Mouse (Mus musculus) adrenal gland, postnatal 10 days (tissue): ENCODE measurements at regions not wholly inside any gene's neighbourhood (a gene's known extent, or its start where the extent isn't known, plus 50 kb on each side); places are given as distances from the start of the nearest gene placed in this dataset.

Experiments used
- DNase-seq: peaks from one replicate; pipeline ENCODE4 v3.0.0; 2021; ENCODE audit warnings: mixed read lengths

DNA sequence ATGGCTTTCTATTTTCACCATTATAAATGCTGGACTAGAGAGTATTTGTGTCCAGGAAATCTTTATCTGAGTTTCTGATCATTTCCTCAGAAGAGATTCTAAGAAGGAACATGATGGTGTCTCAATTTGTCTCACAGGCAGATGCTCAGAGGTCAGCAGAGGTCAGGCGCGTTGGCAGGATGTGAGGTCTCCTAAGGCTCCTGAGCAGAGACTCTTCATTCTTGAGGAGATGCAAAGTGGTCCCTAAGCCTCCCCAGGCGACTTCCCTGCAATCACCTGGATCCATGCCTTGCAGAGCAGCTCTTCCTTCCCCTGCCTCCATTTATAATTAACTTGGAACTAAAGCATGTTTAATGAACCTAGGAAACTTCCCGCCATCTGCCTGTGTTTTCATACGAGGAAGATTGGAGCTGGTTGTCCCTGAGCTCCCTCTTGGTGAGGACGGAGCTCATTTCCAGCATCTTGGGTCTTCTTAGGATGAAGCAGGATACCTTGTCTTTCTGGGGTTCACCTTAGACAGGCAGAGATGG, 71.8 kb downstream of the Arf2 start:
- no peak for DNase-seq

DNA sequence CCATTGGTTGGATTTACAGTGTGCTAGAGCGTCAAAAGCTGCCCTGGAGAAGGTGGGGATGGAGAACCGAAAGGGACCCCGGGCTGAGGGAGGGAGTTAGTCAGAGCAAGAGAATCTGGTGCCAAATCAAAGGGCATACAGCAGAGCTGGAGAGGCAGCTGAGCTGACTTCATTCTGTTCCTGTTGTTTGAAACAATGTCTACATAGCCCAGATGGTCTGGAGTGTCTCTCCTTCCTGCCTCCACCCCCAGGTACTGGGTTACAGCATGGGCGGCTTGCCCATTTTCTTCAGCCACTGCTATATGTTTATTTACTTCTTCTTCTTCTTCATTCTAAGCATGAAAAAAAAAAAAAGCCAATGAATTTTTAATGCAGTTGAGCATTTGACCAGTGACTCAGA, 78.7 kb downstream of the Arf2 start:
- DNase-seq = no peak

DNA sequence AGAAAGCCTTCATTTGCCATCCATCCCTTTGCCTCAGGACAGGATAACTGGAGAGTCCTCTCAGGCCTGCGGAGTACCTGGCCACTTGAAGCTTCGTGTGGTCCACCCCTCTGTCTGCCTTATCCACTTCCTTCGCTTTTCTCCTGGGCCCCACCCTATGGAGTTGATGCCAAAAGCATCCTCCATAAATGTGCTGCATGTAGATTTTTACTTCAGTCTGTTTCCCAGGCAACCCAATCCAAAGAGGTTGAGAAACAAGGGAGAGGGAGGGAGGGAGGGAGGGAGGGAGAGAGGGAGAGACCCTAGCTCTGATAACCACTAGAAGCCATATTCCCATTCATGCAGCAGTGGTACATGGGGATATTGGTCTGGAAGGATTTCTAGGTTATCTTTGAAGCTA, 80.7 kb upstream of the Crhr1 start:
- DNase-seq = no peak

DNA sequence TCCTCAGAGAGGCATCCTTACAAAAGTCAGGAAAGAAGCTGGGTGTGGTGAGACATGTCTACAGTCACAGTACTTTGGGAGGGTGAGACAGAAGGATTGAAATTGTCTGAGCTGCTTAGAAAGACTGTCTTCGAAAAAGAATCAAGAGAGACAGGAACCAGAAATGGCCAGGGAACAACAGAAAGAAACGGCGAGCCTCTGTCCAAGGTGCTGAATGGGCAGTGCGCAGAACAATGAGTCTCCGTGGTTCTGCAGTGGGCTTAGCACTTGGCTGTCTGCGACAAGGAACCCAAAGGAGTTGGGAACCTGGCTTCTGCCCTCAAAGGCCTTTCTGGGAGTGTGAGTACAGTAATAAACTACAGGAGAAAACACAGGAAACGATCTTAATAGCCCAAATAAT, 79.4 kb upstream of the Crhr1 start:
- peak; percentile 63 for DNase-seq

DNA sequence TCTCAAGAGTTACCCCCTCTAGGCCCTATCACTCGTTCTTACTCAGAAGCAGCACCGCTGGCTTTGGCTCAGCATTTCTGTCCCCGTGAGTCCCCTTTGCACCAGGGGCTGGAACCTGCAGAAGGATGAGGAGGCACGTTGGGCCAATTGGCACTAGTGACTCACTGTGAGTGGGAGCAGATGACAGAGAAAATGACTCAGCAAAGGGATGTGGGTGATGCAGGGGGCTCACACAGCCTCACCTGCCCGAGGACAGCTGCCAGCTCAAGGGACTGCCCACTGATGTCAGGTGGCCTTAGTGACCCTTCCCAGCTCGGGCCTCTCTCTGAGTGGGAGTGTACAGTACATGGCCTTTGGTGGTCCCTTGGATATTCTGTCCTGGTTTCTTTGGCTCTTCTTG, 76.7 kb upstream of the Crhr1 start:
- DNase-seq = no peak

DNA sequence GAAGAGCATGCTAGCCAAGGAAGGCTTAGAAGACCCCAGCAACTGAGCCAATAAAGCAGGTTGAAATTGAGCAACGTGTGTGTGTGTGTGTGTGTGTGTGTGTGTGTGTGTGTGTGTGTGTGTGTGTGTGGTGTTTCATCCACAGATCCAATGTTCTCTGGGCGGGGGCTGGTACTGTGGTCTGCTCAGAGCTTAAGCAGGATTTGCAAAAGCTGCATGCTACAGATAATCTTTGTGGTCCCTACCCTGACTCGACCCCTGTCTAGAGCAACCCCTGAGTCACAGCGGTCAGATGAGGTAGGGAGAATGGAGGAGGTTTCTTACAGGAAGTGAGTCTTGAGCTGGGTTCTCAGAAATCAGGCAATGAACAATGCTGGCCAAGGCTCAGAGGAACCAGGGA, 75.6 kb upstream of the Crhr1 start:
- DNase-seq = no peak

DNA sequence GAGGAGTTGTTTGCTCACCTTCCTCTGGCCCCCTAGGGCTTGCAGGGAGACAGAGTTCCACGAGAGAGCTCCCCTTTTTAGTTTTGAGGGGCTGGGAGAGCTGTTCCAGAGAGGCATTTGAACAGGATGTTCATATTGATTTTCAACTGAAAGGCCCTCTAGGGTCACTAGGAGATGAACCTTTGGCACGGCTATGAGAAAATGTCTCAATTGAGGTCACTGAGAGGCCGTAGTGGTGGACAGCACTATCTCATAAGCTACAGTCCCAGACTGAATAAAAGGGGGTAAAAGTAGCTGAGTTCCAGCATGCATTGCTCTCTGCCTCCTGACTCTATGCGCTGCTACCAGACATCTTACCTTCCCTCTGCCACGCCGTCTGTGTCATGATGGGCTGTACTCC, 74.1 kb upstream of the Crhr1 start:
- DNase-seq = no peak

DNA sequence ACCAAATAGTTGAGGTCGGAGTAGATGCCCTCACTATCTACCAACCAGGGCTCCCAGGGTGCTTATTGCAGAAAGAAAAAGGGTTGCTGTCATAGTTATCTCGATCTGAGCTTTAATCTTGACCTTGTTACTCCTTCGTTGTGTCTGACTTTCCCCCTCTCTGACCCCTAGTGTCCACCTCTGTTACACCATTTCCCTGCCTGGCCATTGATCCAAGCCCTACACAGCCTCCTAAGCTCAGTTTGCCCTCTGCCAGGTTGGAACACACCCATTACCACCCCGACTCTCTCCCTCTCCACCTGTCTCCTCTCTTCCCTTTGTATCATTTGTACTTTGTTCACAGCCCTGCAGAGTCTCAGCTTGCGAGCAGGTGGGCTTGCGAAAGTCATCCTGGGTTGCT, 73.6 kb upstream of the Crhr1 start:
- no peak for DNase-seq

DNA sequence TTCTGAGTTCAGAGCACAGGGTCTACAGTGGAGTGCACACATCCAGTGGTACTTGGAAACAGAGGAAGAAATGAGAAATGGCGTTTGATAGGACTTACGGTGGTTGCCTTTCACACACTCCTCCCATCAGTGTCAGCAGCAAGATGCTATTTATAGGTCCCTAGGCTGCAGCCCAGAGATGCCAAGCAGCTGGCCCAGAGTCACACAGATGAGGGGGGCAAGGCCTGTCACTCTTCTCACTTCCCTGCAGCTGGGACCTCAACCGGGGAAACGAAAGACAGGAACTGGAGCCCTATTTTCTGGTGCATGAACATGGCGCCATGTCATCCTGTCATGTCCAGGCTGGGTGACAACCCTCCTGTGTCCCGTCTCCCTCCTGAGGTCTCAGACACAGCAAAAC, 71.3 kb upstream of the Crhr1 start:
- no peak for DNase-seq

DNA sequence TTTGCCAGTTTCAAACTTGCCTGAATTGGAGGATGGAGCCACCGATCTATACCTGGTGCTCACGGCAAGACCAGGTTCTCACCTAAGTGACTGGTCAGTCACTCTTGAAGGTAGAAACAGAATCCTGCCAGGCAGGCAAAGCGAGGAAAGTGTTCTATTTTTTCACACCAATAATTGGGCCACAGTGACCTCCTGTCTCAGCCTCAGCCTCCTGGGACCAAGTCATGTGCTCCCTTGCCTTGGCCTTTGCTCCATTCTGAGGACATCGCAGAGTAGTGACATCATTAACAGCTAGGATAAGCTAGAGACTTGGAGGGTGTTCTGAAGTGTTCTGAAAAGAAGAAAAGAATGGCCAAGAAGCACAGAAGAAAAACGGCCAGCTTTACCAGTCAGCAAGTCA, 67.5 kb upstream of the Crhr1 start:
- DNase-seq = peak; percentile 47

DNA sequence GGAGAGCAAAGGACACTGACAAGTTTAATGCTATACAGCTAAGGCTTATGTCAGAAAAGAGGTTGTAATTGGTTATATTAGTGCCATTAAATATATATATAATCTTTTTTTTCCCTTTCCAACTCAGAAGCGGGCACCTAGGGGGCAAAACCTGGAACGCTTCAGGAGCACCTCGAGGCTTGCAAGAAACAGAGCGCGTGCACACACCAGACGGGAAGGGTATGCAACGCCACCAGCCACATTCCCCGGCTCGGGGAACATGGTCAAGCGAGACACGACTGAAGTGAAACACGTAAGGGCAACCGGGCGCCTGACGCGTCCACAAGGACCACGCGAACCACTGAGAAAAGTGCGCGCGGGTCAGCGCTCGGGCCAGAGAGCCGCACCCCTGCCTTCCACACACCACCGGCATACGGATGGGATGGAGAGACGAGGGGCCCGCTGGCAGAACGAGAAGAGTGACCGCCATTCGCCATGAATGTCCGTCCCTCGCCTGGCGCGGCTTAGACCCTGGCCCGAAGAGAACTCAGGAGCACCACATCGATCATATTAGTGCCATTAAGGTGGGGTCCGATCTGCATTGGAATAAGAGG, 60.0 kb upstream of the Crhr1 start:
- no peak for DNase-seq

DNA sequence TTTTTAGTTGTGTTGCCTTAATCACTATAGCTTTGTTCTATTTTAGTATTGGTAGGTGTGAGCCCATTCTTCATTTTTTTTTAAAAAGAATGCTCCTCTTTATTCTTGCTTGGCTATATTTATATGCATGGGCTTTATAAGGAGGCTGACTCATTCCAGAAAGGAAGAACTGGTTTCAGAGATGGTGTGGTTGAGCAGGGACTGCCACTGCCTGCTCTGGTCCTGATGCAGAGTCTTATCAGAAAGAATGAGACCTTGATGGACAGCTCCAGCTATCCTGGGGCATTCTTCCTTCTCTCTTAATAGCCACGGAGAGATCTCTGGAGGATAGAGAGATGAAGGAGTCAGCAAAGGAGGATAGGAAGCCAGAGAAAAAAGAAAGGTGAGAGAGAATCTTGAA, 57.9 kb upstream of the Crhr1 start:
- DNase-seq = no peak

DNA sequence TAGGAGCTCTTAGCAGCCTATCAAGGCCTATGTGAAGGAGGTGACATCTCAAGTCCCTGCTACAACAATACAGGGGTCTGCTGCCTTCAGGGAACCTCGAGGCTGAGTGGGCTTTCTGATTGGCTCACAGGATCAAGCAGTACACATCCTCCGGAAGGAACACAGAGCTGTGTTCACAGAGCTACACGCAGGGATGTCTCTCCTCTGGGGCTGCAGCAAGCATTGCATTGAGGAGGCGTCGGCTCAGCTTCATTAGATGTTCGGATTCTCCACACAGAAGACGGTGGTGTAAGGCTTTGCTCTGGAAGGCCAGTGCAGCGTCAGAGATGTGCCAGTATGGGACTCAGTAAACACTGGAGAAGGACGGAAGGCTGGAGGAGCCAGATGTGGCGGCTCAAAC, 57.3 kb upstream of the Crhr1 start:
- no peak for DNase-seq

DNA sequence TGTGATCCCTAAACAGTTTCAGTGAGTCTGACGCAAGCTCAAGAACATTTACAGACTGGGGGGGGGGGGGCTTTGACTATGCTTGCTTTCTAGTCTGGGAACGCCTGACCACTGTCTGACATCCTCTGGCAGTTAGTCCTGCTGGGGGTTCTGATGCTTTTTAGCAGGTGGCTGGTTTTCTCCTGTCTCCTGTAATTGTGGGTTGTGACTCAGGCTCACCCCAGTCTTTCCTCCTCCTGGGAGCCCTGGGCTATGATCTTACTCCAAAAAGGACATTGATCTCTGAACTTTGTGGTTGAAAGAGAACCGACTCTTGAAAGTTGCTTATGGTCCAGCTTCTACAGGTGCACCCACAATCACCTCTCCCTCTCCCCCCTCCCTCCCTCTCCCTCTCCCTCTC, 50.6 kb upstream of the Crhr1 start:
- DNase-seq = no peak
